Mouse (Mus musculus) forebrain, embryonic 14.5 days (tissue): ENCODE data around the gene Socs5. TPM values are rescaled to one million over a fixed set of nuclear protein-coding genes. Genes with fewer than 3 reads are reported as not detected.

Experiments
- ATAC-seq: fragments of 200-750 bp; cut with Nextera tagmentation; 2 replicates; pipeline ENCODE4 v1.8.0; 2017; ENCODE audit warnings: mild to moderate bottlenecking, moderate library complexity
- DNase-seq: peaks from one replicate; pipeline ENCODE4 v3.0.0-alpha.2; 2015; ENCODE audit warnings: low spot score
- H3K27ac ChIP-seq: fragments of 300-500 bp; sonication (generic); 2 replicates; pipeline ENCODE4 v1.5.1; 2014; ENCODE audit warnings: low read depth, mild to moderate bottlenecking, control low read depth, low read length, moderate library complexity
- H3K27me3 ChIP-seq: fragments of 300-500 bp; sonication (generic); replicated peaks from 2 replicates; pipeline ENCODE4 v1.6.1; 2014; ENCODE audit warnings: low read length, control low read depth, mixed read lengths; ENCODE audit not compliant: control insufficient read depth, insufficient read depth
- H3K36me3 ChIP-seq: fragments of 300-500 bp; sonication (generic); 2 replicates; pipeline ENCODE4 v1.6.1; 2014; ENCODE audit warnings: low read length, control low read depth; ENCODE audit not compliant: control insufficient read depth, insufficient read depth
- H3K4me1 ChIP-seq: fragments of 300-500 bp; sonication (generic); 2 replicates; pipeline ENCODE4 v1.6.1; 2014; ENCODE audit warnings: antibody characterized with exemption, low read length, control low read depth; ENCODE audit not compliant: control insufficient read depth, insufficient read depth
- H3K4me2 ChIP-seq: fragments of 300-500 bp; sonication (generic); 2 replicates; pipeline ENCODE4 v1.6.1; 2014; ENCODE audit warnings: mild to moderate bottlenecking, control low read depth, low read length
- H3K4me3 ChIP-seq: fragments of 300-500 bp; sonication (generic); 2 replicates; pipeline ENCODE4 v1.5.1; 2014; ENCODE audit warnings: low read depth, low read length, control low read depth
- H3K9ac ChIP-seq: fragments of 300-500 bp; sonication (generic); 2 replicates; pipeline ENCODE4 v1.6.1; 2014; ENCODE audit warnings: mild to moderate bottlenecking, low read length, control low read depth, moderate library complexity
- H3K9me3 ChIP-seq: fragments of 300-500 bp; sonication (generic); replicated peaks from 2 replicates; pipeline ENCODE4 v1.6.1; 2016; ENCODE audit warnings: low read length, control low read depth, mixed read lengths; ENCODE audit not compliant: control insufficient read depth
- WGBS: fragments of 180-500 bp; shearing (Covaris S2); extraction: QIAGEN DNeasy Blood & Tissue Kit; methylation state at CpG from one replicate; pipeline ENCODE4 v1.1.7; 2014; 5-methylcytosine and 5-hydroxymethylcytosine counted together
- microRNA-seq: library from miRNA; unstranded; fragments of <30 nt; microRNA quantifications from one replicate; pipeline ENCODE4, GENCODE M21; 2016
- polyA plus RNA-seq: library from polyadenylated mRNA; unstranded; fragments of >200 nt; fragmentation: Nextera tagmentation; extraction: Ambion mirVana; gene quantifications from 2 replicates; pipeline ENCODE4 v1.2.1, GENCODE M21; 2014

Socs5 gene
- polyA plus RNA-seq, 1 experiment from 2014 or later: 13.2 TPM

DNA sequence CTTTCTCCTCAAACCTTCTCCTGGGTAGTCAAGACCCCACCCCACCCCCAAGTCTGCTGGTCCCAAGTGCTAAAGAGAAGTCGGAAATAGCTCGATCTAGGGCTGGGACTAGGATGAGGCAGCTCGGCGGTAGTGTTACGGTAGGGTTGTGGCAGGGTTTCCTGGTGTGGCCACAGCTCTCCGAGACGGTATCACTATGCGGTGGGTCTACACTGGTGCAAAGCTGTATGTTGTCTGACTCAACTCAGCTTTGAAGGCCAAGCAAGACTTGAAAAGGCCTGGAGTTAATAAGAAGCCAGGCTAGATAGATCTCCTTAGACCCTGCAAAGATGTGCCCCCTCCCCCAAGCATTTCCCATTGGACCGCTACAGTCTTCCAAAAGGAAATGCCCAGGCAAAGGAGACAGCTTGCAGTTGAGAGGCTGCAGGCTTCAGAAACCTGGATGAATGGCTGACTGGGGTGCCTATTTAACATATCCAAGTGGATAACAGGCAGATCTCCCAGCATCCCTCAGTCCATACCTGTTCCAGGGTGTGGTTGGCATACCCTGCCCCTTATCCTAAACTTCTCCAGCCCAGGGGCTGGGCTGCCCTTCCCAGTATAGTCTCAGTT lies 72.6 kb downstream of the Socs5 start:
- no peak overlapping the region for H3K4me2 ChIP-seq
- H3K27me3 ChIP-seq: no peaks in the 10 kb centered on the region
- DNase-seq (no peak), ATAC-seq (no peak)
- no peaks in the 10 kb centered on the region for H3K9me3 ChIP-seq
- no peaks in the 10 kb centered on the region for H3K36me3 ChIP-seq
- H3K4me3 ChIP-seq: no peak overlapping the region
- H3K4me1 ChIP-seq: no peaks in the 10 kb centered on the region
- 87% methylated on average over 9 of the region's 9 CpGs for WGBS
- H3K27ac ChIP-seq: no peak overlapping the region
- no peak overlapping the region for H3K9ac ChIP-seq

DNA sequence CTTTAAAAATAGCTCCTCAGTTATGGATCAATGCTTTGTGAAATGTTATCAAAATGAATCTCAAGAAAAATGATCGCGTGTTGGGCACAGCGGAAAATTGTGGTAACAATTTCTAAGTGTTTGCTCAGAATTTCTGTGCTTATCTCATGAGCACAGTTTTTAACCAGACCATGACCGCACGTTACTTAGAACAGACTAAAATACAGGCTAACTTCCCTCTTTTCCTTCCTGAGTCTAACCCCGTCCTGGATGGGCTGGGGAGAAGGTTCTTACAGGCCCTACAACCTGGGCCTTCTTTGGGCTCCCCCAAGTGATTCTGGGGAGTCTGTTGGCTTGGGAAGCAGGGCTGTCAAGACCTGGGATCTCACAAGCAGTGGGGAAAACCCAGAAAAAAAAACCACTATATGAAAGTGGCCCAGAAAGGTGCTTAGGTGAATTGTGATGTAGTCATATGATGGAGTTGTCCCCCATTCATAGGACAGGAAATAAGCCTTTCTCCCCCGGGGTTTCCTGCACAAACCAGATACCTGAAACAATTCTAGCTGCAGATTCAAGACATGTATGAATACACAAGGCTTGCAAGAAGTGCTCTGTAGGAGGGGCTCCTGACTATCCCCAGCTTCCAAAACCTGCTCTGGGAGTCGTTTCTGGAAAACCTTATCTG lies 74.3 kb downstream of the Socs5 start:
- no peaks in the 10 kb centered on the region for H3K9me3 ChIP-seq
- H3K4me2 ChIP-seq: no peak overlapping the region
- H3K27me3 ChIP-seq: no peaks in the 10 kb centered on the region
- H3K4me1 ChIP-seq: no peaks in the 10 kb centered on the region
- WGBS: 92% methylated on average over 8 of the region's 8 CpGs
- no peak for DNase-seq
- H3K27ac ChIP-seq: no peak overlapping the region
- H3K36me3 ChIP-seq: no peaks in the 10 kb centered on the region
- no peak overlapping the region for H3K4me3 ChIP-seq
- ATAC-seq: no peak
- no peak overlapping the region for H3K9ac ChIP-seq

DNA sequence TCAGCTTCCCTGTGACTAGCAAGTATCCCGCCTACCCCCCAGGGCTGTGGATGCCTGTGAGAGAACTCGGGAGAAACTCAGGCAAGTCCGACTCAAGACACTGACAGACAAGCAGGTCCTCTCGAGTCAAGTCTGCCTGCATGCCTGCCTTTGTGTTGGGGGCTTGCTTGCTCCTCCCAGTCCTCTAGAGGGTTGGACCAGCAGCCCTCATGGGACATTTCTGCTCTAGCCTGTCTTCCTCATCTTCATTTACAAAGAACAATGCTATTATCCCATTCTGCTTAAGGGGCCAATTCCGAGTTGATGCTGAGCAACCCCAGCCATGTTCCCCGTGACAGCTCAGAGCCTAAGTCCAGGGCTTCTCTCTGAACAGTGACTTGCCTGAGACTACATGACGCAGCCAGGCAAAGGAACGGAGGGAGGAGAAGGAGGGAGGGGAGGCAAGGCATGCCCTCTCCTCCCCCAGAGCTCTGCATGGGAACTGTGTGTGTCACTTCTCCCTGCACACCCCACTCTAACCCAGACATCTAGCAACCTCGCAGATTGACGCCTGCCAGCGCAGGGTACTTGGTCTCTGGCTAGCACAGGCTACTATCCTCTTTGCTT lies 78.1 kb downstream of the Socs5 start:
- Histone ChIP-seq H3K36me3 (no peaks in the 10 kb centered on the region), H3K9me3 (no peaks in the 10 kb centered on the region), H3K9ac (no peak overlapping the region), H3K4me3 (no peak overlapping the region), H3K4me1 (no peaks in the 10 kb centered on the region), H3K27me3 (no peaks in the 10 kb centered on the region), H3K4me2 (no peak overlapping the region), H3K27ac (no peak overlapping the region)
- ATAC-seq: no peak
- 26% methylated on average over 11 of the region's 11 CpGs for WGBS
- DNase-seq: no peak

DNA sequence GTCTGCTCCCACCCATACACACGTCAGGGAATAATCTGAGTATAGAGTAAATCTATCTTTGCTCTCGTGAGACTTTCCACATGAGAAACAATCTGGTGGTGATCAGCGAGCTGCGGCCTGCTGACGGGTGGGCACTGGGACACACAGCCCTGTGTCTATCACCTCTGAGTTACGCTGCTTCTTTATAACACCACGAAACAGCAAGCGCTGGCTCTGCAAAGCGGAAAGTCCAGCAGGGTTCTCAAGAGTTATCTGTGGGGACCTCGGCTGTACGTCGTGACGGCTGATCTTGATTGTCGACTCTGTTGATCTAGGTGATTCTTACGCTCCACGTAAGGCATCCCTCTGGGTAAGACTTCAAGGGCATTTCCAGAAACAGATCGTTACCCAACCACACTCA lies 79.5 kb downstream of the Socs5 start:
- Histone ChIP-seq H3K4me1 (no peaks in the 10 kb centered on the region), H3K9me3 (no peaks in the 10 kb centered on the region), H3K36me3 (no peaks in the 10 kb centered on the region), H3K27me3 (no peaks in the 10 kb centered on the region), H3K9ac (no peak overlapping the region), H3K4me2 (no peak overlapping the region), H3K4me3 (no peak overlapping the region), H3K27ac (no peak overlapping the region)
- 77% methylated on average over 17 of the region's 17 CpGs for WGBS
- DNase-seq (no peak), ATAC-seq (no peak)

Small RNA genes lying within 50 kb of the gene (microRNA-seq; reads per million reads assigned to microRNA genes)
- gene Gm22346: not detected

Other genes with a start within 250 kb of the Socs5 start
- not detected in 2 replicates for gene Tmem247, start 190.3 kb upstream of the Socs5 start, polyA plus RNA-seq
- not detected in 2 replicates for gene Atp6v1e2, start 159.8 kb upstream of the Socs5 start, polyA plus RNA-seq
- gene Rhoq, start 144.6 kb upstream of the Socs5 start, polyA plus RNA-seq: 5.2 and 6.2 TPM in 2 replicates
- 34.8 and 35.3 TPM in 2 replicates for gene Pigf, start 82.3 kb upstream of the Socs5 start, polyA plus RNA-seq
- 249 and 265 TPM in 2 replicates for gene Cript, start 82.1 kb upstream of the Socs5 start, polyA plus RNA-seq
- gene Mcfd2, start 158.3 kb downstream of the Socs5 start, polyA plus RNA-seq: 56.1 and 63.4 TPM in 2 replicates
- 4.1 and 4.8 TPM in 2 replicates for gene Ttc7, start 175.2 kb downstream of the Socs5 start, polyA plus RNA-seq